ENCODE assay signal across 26 mouse cellular contexts in genomic region chr14:24307146-24307545, GRCm38 (mm10). TPM values are rescaled to one million over a fixed set of nuclear protein-coding genes. Genes with fewer than 3 reads are reported as not detected.
A peak's percentile ranks its signal among the peaks of the same experiment; 100 is the strongest.
DNase-seq lines count a peak whose midpoint lies in the region; ATAC-seq lines count a peak whose summit lies in the region.
"Had no signal": no experiment of that assay in that cellular context is flagged by ENCODE, and none has a peak within 500 bp of the region (broad histone marks: within the 10 kb centered on the region; RNA-seq: fewer than 3 reads in every experiment).

No protein-coding gene starts in this region.

- H3K27me3 ChIP-seq in intestine, embryonic 14.5 days (replicated peaks; ENCODE audit: control insufficient read depth, insufficient read depth, low read length): no peaks in the 10 kb centered on the region
- no peaks in the 10 kb centered on the region for H3K27me3 ChIP-seq in intestine, embryonic 15.5 days (replicated peaks)
- no peaks in the 10 kb centered on the region for H3K27me3 ChIP-seq in limb, embryonic 10.5 days (ENCODE audit: low read depth, poor library complexity, severe bottlenecking)
- H3K27me3 ChIP-seq: embryonic facial prominence, embryonic 15.5 days had no signal

- WGBS in intestine, embryonic 14.5 days: 81% methylated on average over 1 of the region's 1 CpGs
- 47% methylated on average over 1 of the region's 1 CpGs for WGBS in intestine, embryonic 15.5 days
- 81% methylated on average over 1 of the region's 1 CpGs for WGBS in limb, embryonic 10.5 days

- H3K9me3 ChIP-seq in intestine, embryonic 14.5 days (ENCODE audit: control insufficient read depth, low read length): no peaks in the 10 kb centered on the region
- no peaks in the 10 kb centered on the region for H3K9me3 ChIP-seq in intestine, embryonic 15.5 days
- H3K9me3 ChIP-seq in limb, embryonic 10.5 days (replicated peaks): no peaks in the 10 kb centered on the region
- H3K9me3 ChIP-seq: embryonic facial prominence, embryonic 15.5 days; forebrain, embryonic 10.5 days; G1E; hindbrain, embryonic 10.5 days had no signal

- no peak overlapping the region for H3K4me2 ChIP-seq in intestine, embryonic 14.5 days (ENCODE audit: low read length)
- H3K4me2 ChIP-seq in intestine, embryonic 15.5 days (replicated peaks): no peak overlapping the region
- H3K4me2 ChIP-seq: embryonic facial prominence, embryonic 15.5 days; hindbrain, embryonic 14.5 days had no signal

- no peak overlapping the region for H3K4me3 ChIP-seq in intestine, embryonic 14.5 days (ENCODE audit: low read depth, low read length)
- no peak overlapping the region for H3K4me3 ChIP-seq in intestine, embryonic 15.5 days (replicated peaks)
- no peak overlapping the region for H3K4me3 ChIP-seq in limb, embryonic 10.5 days
- H3K4me3 ChIP-seq: embryonic facial prominence, embryonic 15.5 days; erythroblast, embryonic 14.5 days; forebrain, embryonic 10.5 days; gastrocnemius, adult 2 months; hindbrain, embryonic 10.5 days had no signal

- H3K36me3 ChIP-seq in intestine, embryonic 14.5 days (ENCODE audit: control insufficient read depth, insufficient read depth, low read length): no peaks in the 10 kb centered on the region
- no peaks in the 10 kb centered on the region for H3K36me3 ChIP-seq in intestine, embryonic 15.5 days
- no peaks in the 10 kb centered on the region for H3K36me3 ChIP-seq in limb, embryonic 10.5 days
- H3K36me3 ChIP-seq: embryonic facial prominence, embryonic 15.5 days; forebrain, embryonic 10.5 days; G1E; hindbrain, embryonic 10.5 days had no signal

- H3K9ac ChIP-seq in intestine, embryonic 14.5 days (ENCODE audit: low read length): no peak overlapping the region
- H3K9ac ChIP-seq in intestine, embryonic 15.5 days: no peak overlapping the region
- H3K9ac ChIP-seq: embryonic facial prominence, embryonic 15.5 days; hindbrain, embryonic 14.5 days had no signal

- DNase-seq in intestine, embryonic 14.5 days (ENCODE audit: low spot score): peak; percentile 29
- DNase-seq in 3134 (ENCODE audit: extremely low read depth, insufficient read length, low spot score): peak; percentile 34
- DNase-seq in Muller cell, postnatal 12 days (ENCODE audit: inconsistent ontology term): peak; percentile 36
- DNase-seq in limb, embryonic 10.5 days (ENCODE audit: low spot score): peak; percentile 9
- no peak for DNase-seq in testis, postnatal 14 days (ENCODE audit: low spot score)
- DNase-seq in right cerebral cortex, postnatal 25 days: no peak
- DNase-seq: adrenal gland, adult 8-10 months; adrenal gland, postnatal 36 days; B cell, adult 2 months; cerebellum, adult 2 months; cerebellum, postnatal 10 days; gastrocnemius, adult 2 months; gastrocnemius, postnatal 25 days; heart, postnatal 10 days had no signal

- no peak overlapping the region for H3K27ac ChIP-seq in intestine, embryonic 14.5 days (ENCODE audit: low read depth)
- no peak overlapping the region for H3K27ac ChIP-seq in intestine, embryonic 15.5 days
- H3K27ac ChIP-seq in limb, embryonic 10.5 days: no peak overlapping the region
- H3K27ac ChIP-seq: embryonic facial prominence, embryonic 15.5 days; forebrain, embryonic 10.5 days; gastrocnemius, adult 2 months; hindbrain, embryonic 10.5 days; hindbrain, embryonic 14.5 days had no signal

- no peak for ATAC-seq in intestine, embryonic 14.5 days (replicated peaks; ENCODE audit: low FRiP score, low TSS enrichment, low read depth)
- ATAC-seq in intestine, embryonic 15.5 days: no peak
- ATAC-seq: CD4-positive, CD25-positive, alpha-beta regulatory T cell, adult 4 months; forebrain, embryonic 14.5 days; Patski had no signal

- no peaks in the 10 kb centered on the region for H3K4me1 ChIP-seq in intestine, embryonic 14.5 days (replicated peaks; ENCODE audit: control insufficient read depth, insufficient read depth, low read length)
- no peaks in the 10 kb centered on the region for H3K4me1 ChIP-seq in intestine, embryonic 15.5 days (replicated peaks)
- H3K4me1 ChIP-seq in limb, embryonic 10.5 days: no peaks in the 10 kb centered on the region
- H3K4me1 ChIP-seq: embryonic facial prominence, embryonic 15.5 days; forebrain, embryonic 10.5 days; hindbrain, embryonic 10.5 days had no signal

RNA-seq across cellular contexts. Expression of gene E330034G19Rik, which starts 14.1 kb away (rescaled TPM):
- not detected in 2 replicates for polyA plus RNA-seq in intestine, embryonic 14.5 days (2014; fragmentation: Nextera tagmentation; extraction: Ambion mirVana)
- not detected in 2 replicates for polyA plus RNA-seq in intestine, embryonic 15.5 days (2015; fragmentation: Nextera tagmentation; extraction: Ambion mirVana)
- polyA plus RNA-seq in limb, embryonic 10.5 days (2016; fragmentation: Nextera tagmentation; extraction: Ambion mirVana): not detected in 2 replicates
- polyA plus RNA-seq: CD4-positive, CD25-positive, alpha-beta regulatory T cell, adult 4 months; embryonic facial prominence, embryonic 11.5 days; erythroblast, embryonic 14.5 days; forebrain, embryonic 10.5 days; forebrain, embryonic 14.5 days; G1E; heart, embryonic 14.5 days; hindbrain, embryonic 10.5 days; hindbrain, embryonic 14.5 days; Patski had no signal

Comparison
In these comparisons a context has a peak if more than half of its experiments do, and no peak if none do; other contexts are left out.
1. DNase-seq: peak in intestine, embryonic 14.5 days (single experiment), 3134 (single experiment), Muller cell, postnatal 12 days (single experiment) and limb, embryonic 10.5 days (single experiment); none in testis, postnatal 14 days (single experiment) and right cerebral cortex, postnatal 25 days (single experiment).